Mouse (Mus musculus) erythroblast, adult 5-6 weeks (primary cell): Measurements from ENCODE around the gene Wwox. TPM values are rescaled to one million over a fixed set of nuclear protein-coding genes. Genes with fewer than 3 reads are reported as not detected.

Experiments
- ATAC-seq: replicated peaks from 2 replicates; pipeline ENCODE4 v1.8.0; 2016; ENCODE audit warnings: moderate number of reproducible peaks, mild to moderate bottlenecking, moderate TSS enrichment, inconsistent platforms; ENCODE audit not compliant: poor library complexity, low FRiP score, severe bottlenecking
- total RNA-seq, 2 experiments: library from RNA; stranded (forward) in 1 of 2; stranded (reverse) in 1 of 2; fragments of 150-400 nt in 1 of 2; fragments of 200-764, 138-1000 nt in 1 of 2; gene quantifications; 2 replicates each; pipeline versions ENCODE4 v1.2.3 to v1.2.4; 2015 to 2017; ENCODE audit warnings: low replicate concordance in 2 of 2

The Wwox gene
- total RNA-seq, 2 experiments from 2014 or later, result 4.3 to 4.6 TPM

DNA sequence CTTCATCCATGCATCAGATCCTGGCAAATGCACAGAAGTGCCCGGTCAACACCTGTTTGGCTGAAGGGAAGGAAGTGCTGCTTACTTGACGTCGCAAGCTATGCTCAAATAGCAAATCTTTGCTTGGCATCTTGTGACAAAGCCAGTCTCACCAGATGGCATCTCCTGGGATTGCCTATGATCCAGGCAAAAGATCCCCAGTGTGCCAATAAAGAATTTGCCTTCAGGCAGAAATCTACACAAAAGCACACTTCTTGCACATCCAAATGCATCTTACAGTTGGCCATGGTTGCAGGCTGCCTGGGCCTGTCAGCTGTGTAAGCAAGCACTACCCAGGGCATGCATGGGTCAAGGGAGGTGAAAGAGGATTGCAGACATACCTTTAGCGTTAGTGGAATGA lies 773.7 kb downstream of the Wwox start:
- no peak for ATAC-seq

DNA sequence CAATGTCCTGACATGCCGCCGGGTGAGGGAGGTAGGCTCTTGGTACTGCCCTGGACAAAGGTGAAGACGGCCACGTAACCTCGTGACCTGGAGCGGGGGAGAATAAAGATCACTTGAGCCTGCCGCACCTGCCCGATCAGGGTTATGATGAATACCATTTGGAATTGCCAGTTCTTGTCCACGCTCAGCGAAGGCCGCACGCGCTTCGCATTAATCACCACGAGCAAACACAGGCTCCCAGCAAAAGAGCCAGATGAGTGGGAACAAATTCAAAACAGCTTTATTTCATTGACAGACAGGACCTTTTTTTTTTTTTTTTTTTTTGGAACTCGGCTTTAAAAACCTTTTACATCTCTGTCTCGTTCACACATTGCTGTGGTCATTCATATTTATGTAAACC lies 775.4 kb downstream of the Wwox start:
- no peak for ATAC-seq

DNA sequence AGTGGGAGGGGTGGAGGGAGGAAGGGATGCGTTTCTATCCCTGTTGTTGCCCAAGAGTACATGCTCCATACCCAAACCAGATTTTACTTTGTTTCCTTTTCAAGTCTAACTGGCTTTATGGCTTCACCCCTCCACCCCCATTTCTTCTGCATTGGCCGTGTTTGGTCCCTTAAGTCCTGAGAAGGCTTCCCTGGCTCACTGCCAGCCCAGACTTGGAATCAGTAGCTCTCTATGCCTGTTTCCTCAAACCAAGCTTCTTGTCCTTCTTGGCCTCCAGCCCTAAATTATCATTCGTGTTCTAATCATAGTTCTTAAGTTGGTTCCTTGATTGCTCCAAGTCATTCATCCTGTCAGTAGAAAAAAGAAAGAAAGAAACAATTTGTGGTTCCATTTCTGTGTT lies 777.3 kb downstream of the Wwox start:
- ATAC-seq, result no peak

DNA sequence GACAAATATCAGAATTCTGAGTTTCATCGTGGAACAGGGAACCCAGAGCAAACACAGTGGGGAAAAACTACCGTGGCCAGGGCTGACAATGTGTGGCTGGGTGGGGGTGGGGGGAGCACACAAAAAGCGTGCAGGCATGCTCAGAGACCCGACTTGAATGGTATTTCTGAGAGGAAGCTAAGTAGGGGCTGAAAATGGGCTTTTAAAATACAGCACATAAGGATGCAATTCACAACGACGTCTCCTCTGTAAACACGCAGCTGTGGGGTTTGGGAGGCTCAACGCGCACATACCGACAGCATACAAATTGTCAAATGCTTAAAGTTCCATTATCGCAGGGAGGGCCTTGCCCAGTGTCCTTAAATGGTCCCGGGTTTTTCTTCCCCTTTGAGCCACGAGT lies 783.1 kb downstream of the Wwox start:
- ATAC-seq, result no peak

DNA sequence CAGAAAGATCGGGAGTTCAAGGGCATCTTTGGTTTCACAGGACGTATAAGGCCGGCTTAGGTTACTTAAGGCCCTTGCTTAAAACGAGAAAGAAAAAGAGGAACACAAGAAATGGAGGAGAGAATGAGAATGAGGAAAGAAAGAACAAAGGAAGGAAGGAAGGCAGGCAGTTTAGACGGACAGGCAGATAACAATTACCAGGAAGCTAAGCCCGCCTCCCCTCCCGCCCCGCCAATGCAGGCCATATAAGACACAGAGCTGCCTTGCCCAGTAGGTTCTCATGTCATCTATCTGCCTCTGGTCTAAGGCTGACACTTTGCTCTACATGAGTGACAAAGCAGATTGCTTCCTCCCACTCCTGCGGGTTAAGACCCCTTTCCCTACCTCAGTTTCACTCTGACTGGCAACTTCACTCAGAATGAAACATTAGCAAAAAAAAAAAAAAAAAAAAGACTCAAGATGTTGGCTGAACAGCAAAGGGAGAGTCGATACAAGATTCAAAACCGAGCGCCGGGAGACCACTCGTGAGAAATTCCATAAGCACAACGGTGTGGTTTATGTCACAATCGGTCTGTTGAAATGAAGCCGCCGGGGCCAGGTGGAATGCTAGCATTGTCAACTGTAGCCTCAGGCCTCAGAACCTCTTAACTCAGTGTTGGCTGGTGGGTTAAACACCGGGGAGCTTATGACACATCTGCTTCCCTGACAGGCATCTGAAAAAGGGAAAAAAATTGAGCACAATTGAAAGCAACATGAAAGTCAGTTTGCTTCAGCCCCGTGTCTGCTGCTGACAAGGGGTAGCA lies 787.5 kb downstream of the Wwox start:
- ATAC-seq, result no peak

DNA sequence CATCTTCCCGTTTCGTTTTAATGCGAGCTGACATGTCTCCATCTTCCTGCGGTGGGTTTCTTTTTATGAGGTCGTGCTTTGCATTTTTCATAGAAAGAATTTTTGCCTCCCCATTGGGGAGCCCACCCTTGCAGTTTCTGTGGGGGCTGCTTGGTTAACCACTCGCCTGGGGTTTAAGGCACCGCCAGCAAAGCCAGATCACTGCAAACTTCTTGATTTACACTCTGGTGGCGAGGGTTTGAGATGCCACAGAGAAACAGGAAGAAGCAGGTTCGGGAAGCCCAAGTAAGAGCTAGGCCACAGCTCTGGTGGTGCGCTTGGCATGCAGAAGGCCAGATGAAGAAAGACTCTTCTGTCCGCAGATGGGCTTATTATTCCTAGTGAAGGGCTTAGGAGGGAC lies 789.4 kb downstream of the Wwox start:
- ATAC-seq, result no peak

DNA sequence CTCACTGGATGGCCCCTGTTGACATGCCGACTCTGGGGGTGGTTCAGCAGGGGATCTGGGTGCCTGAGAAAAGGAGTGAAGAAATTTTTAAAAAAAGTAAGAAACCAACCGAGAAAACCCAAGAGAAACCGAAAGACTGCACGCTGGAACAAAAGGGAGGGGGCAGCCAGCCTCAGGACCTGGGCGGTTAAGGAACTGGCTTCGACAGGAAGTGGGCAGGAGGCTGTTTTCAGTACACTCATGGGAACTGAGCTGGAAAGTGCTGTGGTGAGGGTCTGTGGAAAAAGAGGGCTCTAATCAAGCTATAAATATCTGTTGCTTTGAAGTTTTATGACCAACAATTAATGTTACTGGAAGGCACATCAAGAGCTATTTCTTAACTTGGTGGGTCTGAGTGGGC lies 794.6 kb downstream of the Wwox start:
- no peak for ATAC-seq

DNA sequence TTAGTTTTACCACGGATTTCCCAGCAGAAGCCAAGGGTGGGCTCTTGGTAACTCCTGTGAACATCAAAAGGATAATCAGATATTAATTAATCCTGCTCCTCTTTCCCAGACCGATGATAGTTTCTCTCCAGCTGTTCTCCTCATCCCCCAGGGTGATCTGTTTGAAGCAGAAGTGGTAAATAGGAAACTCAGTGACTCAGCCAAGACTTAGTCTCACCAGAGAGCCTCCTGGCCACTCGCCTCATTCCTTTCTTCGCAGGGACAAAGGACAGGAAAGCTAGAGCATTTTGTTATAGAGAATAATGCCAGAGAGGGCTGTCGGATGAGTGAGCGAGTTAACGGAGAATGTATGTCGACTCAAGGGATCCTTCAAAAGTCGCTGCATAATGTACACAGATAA lies 798.1 kb downstream of the Wwox start:
- ATAC-seq, result no peak

DNA sequence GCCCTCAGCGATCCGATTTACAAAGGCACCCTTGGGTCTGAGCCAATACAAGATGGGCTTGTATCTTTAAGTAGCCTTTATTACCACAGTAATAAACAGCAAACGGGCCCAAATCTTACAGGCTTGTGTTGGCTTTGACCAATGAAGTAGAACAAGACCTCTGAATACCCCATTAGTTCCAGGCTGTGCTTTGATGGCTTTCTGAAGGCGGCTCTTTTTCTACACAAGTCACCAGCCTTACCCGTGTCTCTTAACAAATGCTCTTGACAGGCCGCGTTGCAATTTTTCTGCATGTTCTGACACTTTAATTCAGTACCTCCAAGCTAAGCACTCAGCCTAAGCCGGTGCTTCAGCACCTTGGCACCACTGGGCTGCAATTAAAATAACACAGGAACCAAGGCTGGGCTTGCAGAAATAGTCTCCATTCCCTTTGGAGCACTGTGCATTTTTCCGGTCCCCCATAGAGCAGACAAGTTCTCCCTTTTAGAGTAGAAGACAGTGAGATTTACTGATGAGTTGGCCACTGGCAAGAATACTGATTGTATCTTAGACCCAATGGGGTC lies 804.1 kb downstream of the Wwox start:
- no peak for ATAC-seq

DNA sequence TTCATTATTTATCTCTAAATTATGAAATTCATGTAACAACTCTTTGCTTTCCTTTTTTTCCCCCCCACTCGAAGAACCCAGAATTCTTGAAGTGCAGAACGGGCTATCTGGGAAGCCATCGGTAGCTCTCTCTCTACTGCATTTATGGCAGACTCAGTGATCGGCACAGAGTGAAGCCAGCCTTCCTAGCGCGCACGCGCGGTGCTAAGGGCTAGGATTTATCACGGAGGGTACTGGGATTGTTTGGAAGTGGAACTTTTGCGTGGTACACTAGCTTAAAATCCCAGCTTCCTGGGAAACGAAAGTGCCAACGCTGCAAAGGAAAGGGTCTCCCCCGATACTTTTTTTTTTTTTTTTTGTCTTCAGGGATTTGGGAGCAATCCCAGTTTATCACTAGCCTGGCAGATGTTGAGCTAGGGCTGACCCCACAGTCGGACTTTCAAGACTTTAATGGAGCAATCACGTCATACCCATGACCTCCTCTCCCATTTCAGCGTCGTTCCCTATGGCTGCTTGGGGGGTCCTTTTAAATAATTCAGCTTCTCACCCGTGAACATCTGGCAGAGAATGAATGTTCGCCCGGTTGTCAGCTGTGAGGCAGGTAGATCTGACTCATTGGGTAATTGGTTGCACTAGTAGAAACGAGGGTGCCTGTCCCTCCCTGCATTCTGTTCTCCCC lies 810.4 kb downstream of the Wwox start:
- no peak for ATAC-seq

DNA sequence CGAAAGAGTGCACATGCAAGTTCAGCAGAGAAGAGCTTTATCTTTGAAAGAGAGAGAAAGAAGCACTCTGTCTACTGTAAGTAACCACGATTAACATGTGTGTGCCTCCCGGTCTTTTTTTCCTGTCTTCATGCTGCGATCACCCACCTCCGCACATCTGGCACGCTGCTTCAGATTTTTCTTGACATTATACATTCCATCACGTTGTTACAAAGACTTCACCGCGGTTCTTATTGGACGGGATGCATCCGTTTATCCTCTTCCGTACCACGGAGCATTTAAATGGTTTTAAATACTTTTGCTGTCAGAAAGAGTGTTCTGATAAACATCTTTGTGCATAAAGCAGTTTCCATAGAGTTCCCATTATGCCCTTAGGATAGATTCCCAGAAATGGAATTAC lies 816.1 kb downstream of the Wwox start:
- ATAC-seq, result no peak

DNA sequence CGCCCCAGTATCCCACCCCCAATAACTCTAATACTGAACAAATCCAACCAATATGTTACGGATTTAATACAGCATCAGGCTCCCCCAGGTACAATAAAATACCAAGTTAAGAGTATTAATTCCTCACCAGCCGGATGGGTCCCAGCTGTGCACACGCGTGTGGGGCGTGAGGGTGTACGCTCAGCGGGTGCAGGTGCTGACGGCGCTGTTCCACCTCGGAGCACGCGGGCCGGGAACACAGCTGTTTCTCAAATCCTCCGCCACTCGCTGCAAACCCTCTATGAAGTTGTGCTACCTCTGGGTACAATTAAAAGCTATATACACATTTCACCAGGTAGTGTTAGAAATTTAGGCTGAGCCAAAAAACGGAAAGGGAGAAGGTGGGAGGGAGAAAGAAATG lies 818.0 kb downstream of the Wwox start:
- ATAC-seq, result no peak

DNA sequence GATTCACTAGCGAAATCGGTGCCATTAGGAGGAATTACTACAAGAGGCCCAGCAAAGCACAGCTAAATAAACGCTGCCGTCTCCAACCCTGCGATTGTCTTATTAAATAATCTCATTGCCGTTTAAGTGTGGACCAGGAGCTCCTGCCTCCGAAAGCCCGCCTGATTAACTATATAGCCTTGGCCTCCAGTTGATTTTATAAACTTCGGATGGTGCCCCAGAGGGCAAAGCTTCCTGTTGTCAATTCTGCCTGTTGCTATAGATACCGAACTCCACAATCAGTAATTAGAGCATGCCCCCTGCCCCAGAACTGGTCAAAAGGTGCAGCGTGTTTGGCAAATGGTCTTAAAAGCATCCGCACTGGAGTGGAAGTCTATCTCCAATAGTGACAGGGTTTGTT lies 820.4 kb downstream of the Wwox start:
- ATAC-seq, result no peak

DNA sequence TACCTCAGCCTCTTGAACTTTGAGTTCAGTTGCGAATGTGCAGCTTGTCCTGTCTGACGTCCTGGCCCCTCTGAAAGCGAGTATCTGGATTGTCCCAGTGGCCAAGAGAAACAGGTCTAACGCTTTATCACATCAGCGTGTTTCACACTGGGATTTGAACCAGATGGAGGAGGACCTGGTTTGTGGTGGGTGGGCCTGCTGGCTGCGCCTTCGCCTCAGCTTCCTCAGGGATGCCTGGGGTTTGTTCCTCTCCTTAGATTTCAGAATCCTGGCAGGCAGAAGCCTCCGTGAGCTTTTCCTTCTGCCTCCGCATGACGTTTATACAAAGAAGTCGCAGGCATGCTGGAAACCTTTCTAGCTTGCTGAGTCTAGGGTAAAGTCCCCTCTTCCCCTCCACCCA lies 827.7 kb downstream of the Wwox start:
- ATAC-seq, result no peak

DNA sequence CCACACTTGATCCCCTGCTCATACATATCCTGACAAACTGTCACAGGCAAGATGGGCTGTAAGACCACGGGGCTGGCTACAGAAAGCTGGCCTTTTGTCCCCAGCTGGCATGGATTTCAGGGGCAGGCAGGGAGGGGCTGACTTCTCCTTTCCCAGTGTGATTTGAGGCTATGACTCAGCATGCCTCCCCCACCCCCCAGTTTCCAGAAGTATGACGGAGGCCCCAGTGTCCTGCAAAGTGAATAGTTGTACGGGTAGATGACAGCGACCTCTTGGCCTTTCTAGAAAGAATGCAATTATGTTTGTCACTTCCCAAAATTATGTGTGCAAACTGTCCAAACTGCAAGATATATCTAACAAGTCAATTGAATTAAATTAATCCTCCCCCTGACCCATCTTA lies 830.1 kb downstream of the Wwox start:
- ATAC-seq, result no peak

DNA sequence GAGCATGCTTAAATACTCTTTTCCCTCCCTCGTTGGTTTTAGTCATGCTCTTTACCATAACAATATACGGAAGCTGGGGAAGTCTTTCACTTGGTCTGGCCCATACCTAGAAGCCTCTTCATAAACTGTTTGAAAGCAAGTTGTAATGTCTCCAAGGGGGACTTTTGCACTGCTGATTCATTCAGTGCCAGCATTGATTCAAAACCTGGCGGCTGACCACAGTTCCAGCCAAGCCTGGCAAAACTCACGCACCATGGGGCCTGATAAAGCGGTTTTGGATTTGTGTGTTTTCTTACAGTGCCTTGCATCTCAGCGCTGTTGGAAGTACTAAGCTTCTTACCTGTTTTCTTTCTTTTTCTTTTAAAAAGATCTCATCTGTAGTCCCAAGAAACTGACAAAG lies 834.5 kb downstream of the Wwox start:
- no peak for ATAC-seq

DNA sequence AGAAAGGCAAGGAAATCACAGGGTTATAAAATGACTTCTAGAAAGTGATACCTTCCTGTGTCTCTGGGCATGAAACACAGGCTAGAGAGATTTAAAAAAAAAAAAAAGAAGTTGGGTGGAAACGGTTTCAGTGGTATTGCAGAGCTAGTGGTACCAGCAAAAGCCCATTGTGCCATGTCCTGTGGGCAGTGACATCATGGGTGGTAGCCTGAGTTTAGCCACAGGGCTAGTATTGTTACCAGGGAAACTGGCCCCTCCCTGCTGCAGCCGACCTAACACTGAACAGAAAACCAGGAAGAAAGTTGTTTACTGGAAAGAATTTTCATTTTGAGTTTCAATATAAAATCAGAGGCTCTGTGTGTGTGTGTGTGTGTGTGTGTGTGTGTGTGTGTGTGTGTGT lies 836.8 kb downstream of the Wwox start:
- ATAC-seq, result no peak

DNA sequence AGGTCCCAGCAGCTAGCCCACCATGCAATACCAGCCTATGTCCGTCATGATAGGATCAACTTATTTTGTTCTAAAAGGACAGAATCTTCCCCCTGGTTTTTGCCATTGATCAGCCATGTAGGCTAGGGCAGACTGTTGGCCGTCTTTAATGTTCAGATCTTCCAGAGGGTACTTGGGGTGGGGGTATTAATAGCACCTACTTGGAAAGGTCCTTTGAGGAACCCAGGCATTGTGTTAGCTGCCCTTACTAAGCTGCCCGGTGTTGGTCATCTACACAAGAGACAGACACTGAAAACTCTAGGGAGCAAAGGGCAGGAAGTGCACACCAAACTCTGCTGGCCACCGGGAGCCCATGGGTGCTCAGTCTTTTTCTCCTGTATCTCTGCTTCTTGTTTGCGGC lies 838.8 kb downstream of the Wwox start:
- ATAC-seq, result no peak

DNA sequence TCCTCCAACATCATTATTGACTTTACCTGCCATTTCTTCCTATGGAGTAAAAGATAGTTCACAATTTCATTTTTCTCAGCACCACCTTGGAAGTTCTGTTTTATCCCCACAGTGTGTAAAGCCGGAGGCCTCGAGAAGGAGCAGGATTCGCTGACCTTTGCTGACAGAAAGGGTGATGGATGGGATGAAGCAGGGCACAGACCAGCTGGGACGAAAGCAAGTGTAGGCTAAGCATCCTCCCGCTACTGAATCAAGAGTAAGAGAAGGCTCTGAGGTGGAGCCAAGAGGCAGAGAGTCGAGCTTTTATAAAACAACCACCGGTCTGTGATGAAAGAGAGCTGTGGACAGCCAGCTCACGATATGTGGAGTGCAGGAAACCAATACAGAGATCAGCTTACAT lies 850.8 kb downstream of the Wwox start:
- no peak for ATAC-seq

DNA sequence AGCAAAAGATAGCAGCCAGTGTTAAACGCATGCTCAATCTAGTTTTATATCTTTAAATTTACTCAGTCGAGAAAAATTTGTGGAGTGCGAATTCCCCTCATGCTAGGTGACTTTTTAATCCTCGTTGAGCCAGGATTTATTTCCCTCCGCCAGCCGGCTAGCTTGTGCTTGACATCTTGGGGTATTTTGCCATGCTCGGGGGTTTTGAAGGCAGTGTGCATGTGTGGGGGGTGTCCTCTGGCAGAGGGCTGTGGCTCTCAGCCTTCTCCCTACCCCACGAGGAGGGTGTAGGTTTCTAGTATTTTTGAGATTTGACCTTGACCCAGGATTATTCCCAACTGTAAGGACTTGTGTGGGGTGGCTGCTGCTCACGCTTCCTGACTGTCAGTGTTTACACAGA lies 857.3 kb downstream of the Wwox start:
- ATAC-seq, result no peak

DNA sequence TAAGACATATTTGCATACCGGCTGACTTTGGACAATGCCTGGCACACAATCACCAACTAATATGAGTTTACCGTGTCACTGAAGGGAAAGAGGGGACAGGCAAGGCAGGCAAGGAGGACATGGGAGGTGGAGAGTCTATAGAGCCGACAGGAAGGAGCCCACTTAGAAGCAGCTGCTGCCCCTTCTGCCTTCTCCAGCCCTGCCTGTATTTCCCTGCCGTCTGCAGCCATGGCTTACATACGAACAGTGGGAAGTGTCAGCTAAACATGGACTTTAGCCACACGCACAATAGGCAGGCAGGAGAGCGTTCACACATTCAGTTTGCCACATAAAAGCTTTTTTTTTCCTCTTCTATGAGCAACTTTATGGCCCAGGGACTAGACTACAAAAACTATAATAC lies 863.0 kb downstream of the Wwox start:
- ATAC-seq, result no peak
